Mouse (Mus musculus) heart, adult 2 months (tissue): ENCODE measurements around the gene Psmd12.

Experiments used
- CTCF ChIP-seq: fragments of 200-600 bp; IDR thresholded peaks from 2 replicates; pipeline ENCODE4 v1.8.1; 2022; ENCODE audit warnings: antibody characterized with exemption, mild to moderate bottlenecking, moderate library complexity
- POLR2A ChIP-seq: fragments of 200-500 bp; IDR thresholded peaks from 2 replicates; pipeline ENCODE4 v1.6.1; 2011; ENCODE audit warnings: mild to moderate bottlenecking, low read depth, low read length, control low read depth; ENCODE audit not compliant: insufficient read depth

DNA sequence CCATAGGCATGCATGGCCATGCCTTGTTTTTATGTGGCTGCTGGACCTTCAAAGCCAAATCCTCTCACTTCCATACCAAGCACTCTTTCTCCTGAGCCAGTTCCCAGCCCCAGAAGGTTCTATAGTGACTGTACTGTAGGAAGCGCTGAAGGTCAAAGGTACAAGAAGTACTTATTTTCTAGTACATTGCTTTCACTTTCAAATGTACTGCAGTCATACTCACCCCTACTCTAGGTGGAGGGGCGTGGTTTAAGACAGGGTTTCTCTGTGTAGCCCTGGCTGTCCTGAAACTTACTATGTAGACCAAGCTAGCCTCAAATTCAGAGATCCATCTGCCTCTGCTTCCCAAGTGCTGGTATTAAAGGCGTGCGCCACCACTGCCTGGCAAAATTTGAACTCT is 59.7 kb downstream of the Psmd12 start:
- TF ChIP-seq CTCF (no peak), POLR2A (no peak)
